Mouse (Mus musculus): ENCODE data around the gene Fam171a2. TPM values are rescaled to one million over a fixed set of nuclear protein-coding genes. Genes with fewer than 3 reads are reported as not detected.

The Fam171a2 gene
- polyA plus RNA-seq, 1 experiment from 2014 or later: 3.2 TPM

GRCm38 (mm10) chr11:102443740-102444139 is 3.7 kb downstream of the Fam171a2 start:
- Histone ChIP-seq H3K4me1 (ENCODE audit: insufficient read depth, low read depth, low read length) (peaks cover 11% of the 10 kb centered on the region), H3K9me3 (ENCODE audit: low read length) (no peaks in the 10 kb centered on the region), H3K27me3 (replicated peaks; ENCODE audit: insufficient read depth, low read length) (no peaks in the 10 kb centered on the region), H3K9ac (replicated peaks; ENCODE audit: low read depth) (no peak overlapping the region), H3K36me3 (ENCODE audit: insufficient read depth, low read length) (peaks cover 4% of the 10 kb centered on the region; the same call in 1 of the 2 replicates), H3K27ac (ENCODE audit: low read length) (no peak overlapping the region), H3K4me3 (ENCODE audit: low read depth, low read length) (no peak overlapping the region), H3K4me2 (replicated peaks; ENCODE audit: low read depth, low read length) (no peak overlapping the region)
- no peak for ATAC-seq
- DNase-seq (ENCODE audit: low spot score): no peak
- no peak for TF ChIP-seq CTCF (IDR thresholded peaks at IDR 0.05)
- TF ChIP-seq EP300 (IDR thresholded peaks at IDR 0.05): no peak
- WGBS: 68% methylated on average over 12 of the region's 12 CpGs

DNA sequence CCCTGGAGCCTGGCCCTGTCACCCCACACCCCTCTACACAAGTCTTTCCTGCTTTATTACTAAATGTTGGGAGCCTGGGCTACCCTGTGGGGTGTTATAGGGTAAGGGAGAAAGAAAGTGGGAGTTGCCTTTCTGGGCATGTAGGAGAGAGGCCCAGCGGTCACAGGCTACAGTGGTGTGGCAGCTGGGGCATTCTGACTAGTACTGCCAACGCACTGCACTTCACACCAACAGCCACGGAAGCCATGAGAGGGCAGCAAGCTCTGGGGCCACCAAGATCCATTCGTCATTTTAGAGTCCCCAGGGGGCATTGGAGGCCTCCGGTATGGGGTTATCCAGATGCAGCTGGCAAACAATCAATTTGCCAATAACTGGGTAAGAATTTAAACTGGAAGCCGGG is 5.4 kb downstream of the Fam171a2 start:
- H3K36me3 ChIP-seq (ENCODE audit: insufficient read depth, low read length): peaks cover 4% of the 10 kb centered on the region; the same call in 1 of the 2 replicates
- no peak overlapping the region for H3K27ac ChIP-seq (ENCODE audit: low read length)
- H3K9me3 ChIP-seq (ENCODE audit: low read length): no peaks in the 10 kb centered on the region
- ATAC-seq (no peak), DNase-seq (ENCODE audit: low spot score) (no peak)
- H3K4me3 ChIP-seq (ENCODE audit: low read depth, low read length): no peak overlapping the region
- 93% methylated on average over 6 of the region's 6 CpGs for WGBS
- H3K4me1 ChIP-seq (ENCODE audit: insufficient read depth, low read depth, low read length): peaks cover 14% of the 10 kb centered on the region
- no peak overlapping the region for H3K9ac ChIP-seq (replicated peaks; ENCODE audit: low read depth)
- no peak overlapping the region for H3K4me2 ChIP-seq (replicated peaks; ENCODE audit: low read depth, low read length)
- TF ChIP-seq EP300 (IDR thresholded peaks at IDR 0.05) (no peak), CTCF (IDR thresholded peaks at IDR 0.05) (no peak)
- no peaks in the 10 kb centered on the region for H3K27me3 ChIP-seq (replicated peaks; ENCODE audit: insufficient read depth, low read length)

DNA sequence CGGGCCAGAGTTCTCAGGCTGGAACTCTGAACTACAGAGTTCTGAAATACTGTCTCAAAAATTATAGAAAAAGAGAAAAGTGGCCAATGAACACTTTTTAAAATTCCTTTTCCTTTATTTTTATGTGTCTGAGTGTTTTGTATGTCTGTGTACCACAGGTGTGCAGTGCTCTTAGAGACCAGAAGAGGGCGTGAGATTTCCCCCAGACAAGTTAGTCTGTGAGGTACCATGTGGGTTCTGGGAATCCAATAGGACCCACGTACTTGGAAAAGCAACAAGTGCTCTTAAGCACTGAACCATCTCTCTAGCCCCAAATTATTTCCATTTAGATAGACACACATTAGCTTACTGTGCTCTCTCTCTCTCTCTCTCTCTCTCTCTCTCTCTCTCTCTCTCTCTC is 6.0 kb downstream of the Fam171a2 start:
- no peak for ATAC-seq
- 78% methylated on average over 3 of the region's 3 CpGs for WGBS
- H3K4me3 ChIP-seq (ENCODE audit: low read depth, low read length): no peak overlapping the region
- no peak for TF ChIP-seq EP300 (IDR thresholded peaks at IDR 0.05)
- TF ChIP-seq CTCF (IDR thresholded peaks at IDR 0.05): peak; percentile 49
- H3K27me3 ChIP-seq (replicated peaks; ENCODE audit: insufficient read depth, low read length): no peaks in the 10 kb centered on the region
- no peak overlapping the region for H3K9ac ChIP-seq (replicated peaks; ENCODE audit: low read depth)
- H3K36me3 ChIP-seq (ENCODE audit: insufficient read depth, low read length): peaks cover 4% of the 10 kb centered on the region; the same call in 1 of the 2 replicates
- peaks cover 12% of the 10 kb centered on the region for H3K4me1 ChIP-seq (ENCODE audit: insufficient read depth, low read depth, low read length)
- H3K9me3 ChIP-seq (ENCODE audit: low read length): no peaks in the 10 kb centered on the region
- no peak overlapping the region for H3K27ac ChIP-seq (ENCODE audit: low read length)
- H3K4me2 ChIP-seq (replicated peaks; ENCODE audit: low read depth, low read length): no peak overlapping the region
- no peak for DNase-seq (ENCODE audit: low spot score)

- Histone ChIP-seq H3K27ac (ENCODE audit: low read length) (no peak overlapping the region), H3K9ac (replicated peaks; ENCODE audit: low read depth) (no peak overlapping the region), H3K4me3 (ENCODE audit: low read depth, low read length) (no peak overlapping the region), H3K4me2 (replicated peaks; ENCODE audit: low read depth, low read length) (no peak overlapping the region), H3K4me1 (ENCODE audit: insufficient read depth, low read depth, low read length) (0 out of 2 replicates have a peak, but pooled peaks cover 3% of the 10 kb centered on the region), H3K36me3 (ENCODE audit: insufficient read depth, low read length) (peaks cover 12% of the 10 kb centered on the region), H3K27me3 (replicated peaks; ENCODE audit: insufficient read depth, low read length) (no peaks in the 10 kb centered on the region), H3K9me3 (ENCODE audit: low read length) (no peaks in the 10 kb centered on the region)
- 87% methylated on average over 8 of the region's 8 CpGs for WGBS
- TF ChIP-seq CTCF (IDR thresholded peaks at IDR 0.05): no peak
- no peak for ATAC-seq
- DNase-seq (ENCODE audit: low spot score): no peak
These were observed 7.2 kb downstream of the Fam171a2 start for GRCm38 (mm10) chr11:102440255-102440654.

DNA sequence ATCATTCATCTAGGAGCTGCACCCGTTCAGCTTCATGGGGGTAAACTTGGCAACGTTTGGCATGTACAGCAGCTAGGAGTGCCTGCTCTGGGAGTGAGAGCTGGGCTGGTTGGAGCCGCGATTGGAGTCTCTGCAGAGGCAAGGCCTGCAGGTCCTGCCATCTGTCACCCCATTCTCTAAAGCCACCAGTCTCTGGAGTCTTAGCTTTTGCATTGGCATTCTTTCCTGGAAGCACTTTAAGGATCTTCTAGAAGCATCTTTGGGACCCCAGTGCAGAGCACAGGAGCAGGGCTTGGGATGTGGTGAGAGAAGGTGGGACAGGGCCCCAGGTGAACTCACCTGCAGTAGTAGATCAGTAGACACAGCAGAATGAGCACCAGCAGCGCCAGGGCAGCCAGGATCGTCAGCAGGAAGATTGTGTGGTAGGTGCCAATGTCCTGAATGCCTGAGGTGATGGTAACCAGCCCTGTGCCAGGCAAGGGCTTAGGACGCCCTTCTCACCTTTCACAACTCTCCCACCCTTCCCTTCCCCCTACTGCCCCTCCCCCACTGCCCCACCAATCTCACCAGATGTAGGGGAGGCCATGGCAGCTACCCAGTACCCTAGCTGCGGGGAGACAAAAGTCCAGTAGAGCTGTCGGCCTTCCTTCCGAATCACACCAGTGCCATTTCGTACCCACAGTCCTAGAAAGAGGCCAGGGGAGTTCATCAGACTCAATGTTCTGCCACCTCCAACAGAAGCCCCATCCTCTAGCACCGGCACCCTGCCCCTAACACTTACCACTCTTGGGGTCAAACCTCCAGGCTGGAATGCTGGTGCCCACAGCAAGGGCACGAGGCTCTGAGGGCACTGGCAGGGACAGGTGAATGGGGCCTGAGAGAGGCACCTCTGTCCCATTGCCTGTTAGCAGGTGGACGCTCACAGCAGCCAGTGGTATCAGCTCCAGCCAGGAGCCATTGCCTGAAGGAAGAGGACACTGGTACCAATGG is 8.1 kb downstream of the Fam171a2 start:
- Histone ChIP-seq H3K4me1 (ENCODE audit: insufficient read depth, low read depth, low read length) (0 out of 2 replicates have a peak, but pooled peaks cover 3% of the 10 kb centered on the region), H3K27me3 (replicated peaks; ENCODE audit: insufficient read depth, low read length) (no peaks in the 10 kb centered on the region), H3K4me3 (ENCODE audit: low read depth, low read length) (no peak overlapping the region), H3K9me3 (ENCODE audit: low read length) (no peaks in the 10 kb centered on the region), H3K27ac (ENCODE audit: low read length) (no peak overlapping the region), H3K4me2 (replicated peaks; ENCODE audit: low read depth, low read length) (no peak overlapping the region), H3K36me3 (ENCODE audit: insufficient read depth, low read length) (peaks cover 19% of the 10 kb centered on the region), H3K9ac (replicated peaks; ENCODE audit: low read depth) (no peak overlapping the region)
- 83% methylated on average over 14 of the region's 14 CpGs for WGBS
- DNase-seq (ENCODE audit: low spot score) (no peak), ATAC-seq (no peak)
- TF ChIP-seq CTCF (IDR thresholded peaks at IDR 0.05) (no peak), EP300 (IDR thresholded peaks at IDR 0.05) (no peak)

GRCm38 (mm10) chr11:102438212-102439092 is 9.0 kb downstream of the Fam171a2 start:
- Histone ChIP-seq H3K9ac (replicated peaks; ENCODE audit: low read depth) (peak overlapping the region; percentile 6), H3K27me3 (replicated peaks; ENCODE audit: insufficient read depth, low read length) (no peaks in the 10 kb centered on the region), H3K4me1 (ENCODE audit: insufficient read depth, low read depth, low read length) (0 out of 2 replicates have a peak, but pooled peaks cover 3% of the 10 kb centered on the region), H3K4me3 (ENCODE audit: low read depth, low read length) (peak overlapping the region; percentile 51), H3K4me2 (replicated peaks; ENCODE audit: low read depth, low read length) (peak overlapping the region; percentile 98), H3K27ac (ENCODE audit: low read length) (no peak overlapping the region), H3K9me3 (ENCODE audit: low read length) (no peaks in the 10 kb centered on the region), H3K36me3 (ENCODE audit: insufficient read depth, low read length) (peaks cover 19% of the 10 kb centered on the region)
- DNase-seq (ENCODE audit: low spot score) (peak; percentile 78), ATAC-seq (peak; percentile 52)
- peak; percentile 86 for TF ChIP-seq CTCF (IDR thresholded peaks at IDR 0.05)
- TF ChIP-seq EP300 (IDR thresholded peaks at IDR 0.05): no peak
- 28% methylated on average over 55 of the region's 77 CpGs for WGBS

Measured in lung, postnatal 0 days (tissue).